Mouse (Mus musculus) megakaryocyte progenitor cell, adult 5-6 weeks (primary cell): ENCODE results near the gene Ism2. TPM values are rescaled to one million over a fixed set of nuclear protein-coding genes. Genes with fewer than 3 reads are reported as not detected.
A peak's percentile ranks its signal among the peaks of the same experiment; 100 is the strongest.

Source experiments
- ATAC-seq: replicated peaks from 2 replicates; pipeline ENCODE4 v1.8.0; 2016; ENCODE audit warnings: mild to moderate bottlenecking, moderate TSS enrichment, inconsistent platforms; ENCODE audit not compliant: poor library complexity
- total RNA-seq, 2 experiments: library from RNA; stranded (forward) in 1 of 2; stranded (reverse) in 1 of 2; fragments of 157-497, 149-512 nt in 1 of 2; fragments of 200-1000 nt in 1 of 2; gene quantifications; 2 replicates each; pipeline versions ENCODE4 v1.2.3 to v1.2.4; 2015 to 2017

The Ism2 gene
- total RNA-seq, 2 experiments from 2014 or later: not detected

- ATAC-seq: no peak
Observed at GRCm38 (mm10) chr12:87238632-87239031, 60.9 kb downstream of the Ism2 start, which contains the start of gene Noxred1. TSS of gene Noxred1 (minus strand) at chr12:87238732.

GRCm38 (mm10) chr12:87236882-87237483, 62.5 kb downstream of the Ism2 start:
- ATAC-seq: peak; percentile 84

- ATAC-seq: no peak; the same call in 1 of the 2 replicates
Observed at GRCm38 (mm10) chr12:87230379-87230895, 69.1 kb downstream of the Ism2 start.

- no peak; the same call in 1 of the 2 replicates for ATAC-seq
Observed at GRCm38 (mm10) chr12:87229633-87230032, 69.9 kb downstream of the Ism2 start.

Other genes starting within 250 kb of the Ism2 start
- gene Ngb, start 197.2 kb downstream of the Ism2 start, total RNA-seq (2015): 0.49 TPM in 1 of 2 replicates, not detected in the other
- 0.51 and 0.75 TPM in 2 replicates for gene Ngb, start 197.2 kb downstream of the Ism2 start, total RNA-seq (2017)
- 30.9 and 31.3 TPM in 2 replicates for gene Gstz1, start 152.5 kb downstream of the Ism2 start, total RNA-seq (2015)
- 26.1 and 27.1 TPM in 2 replicates for gene Gstz1, start 152.5 kb downstream of the Ism2 start, total RNA-seq (2017)
- 6.4 and 7.7 TPM in 2 replicates for gene Pomt2, start 151.7 kb downstream of the Ism2 start, total RNA-seq (2015)
- 10.3 and 10.9 TPM in 2 replicates for gene Pomt2, start 151.7 kb downstream of the Ism2 start, total RNA-seq (2017)
- gene Samd15, start 100.0 kb downstream of the Ism2 start, total RNA-seq (2015): 0.61 and 1.2 TPM in 2 replicates
- 0.47 and 0.75 TPM in 2 replicates for gene Samd15, start 100.0 kb downstream of the Ism2 start, total RNA-seq (2017)
- 5.9 and 7.0 TPM in 2 replicates for gene Tmed8, start 99.3 kb downstream of the Ism2 start, total RNA-seq (2015)
- gene Tmed8, start 99.3 kb downstream of the Ism2 start, total RNA-seq (2017): 6.5 and 7.5 TPM in 2 replicates
- gene Noxred1, start 61.0 kb downstream of the Ism2 start, total RNA-seq (2015): 0.30 TPM in 1 of 2 replicates, not detected in the other
- 0.24 and 0.50 TPM in 2 replicates for gene Noxred1, start 61.0 kb downstream of the Ism2 start, total RNA-seq (2017)
- 40.1 and 42.7 TPM in 2 replicates for gene Vipas39, start 33.4 kb downstream of the Ism2 start, total RNA-seq (2015)
- 24.7 and 29.4 TPM in 2 replicates for gene Vipas39, start 33.4 kb downstream of the Ism2 start, total RNA-seq (2017)
- gene Ahsa1, start 33.2 kb downstream of the Ism2 start, total RNA-seq (2015): 97.9 and 114 TPM in 2 replicates
- 313 and 335 TPM in 2 replicates for gene Ahsa1, start 33.2 kb downstream of the Ism2 start, total RNA-seq (2017)
- 199 and 210 TPM in 2 replicates for gene Sptlc2, start 88.7 kb upstream of the Ism2 start, total RNA-seq (2015)
- gene Sptlc2, start 88.7 kb upstream of the Ism2 start, total RNA-seq (2017): 128 and 138 TPM in 2 replicates
- gene Slirp, start 144.2 kb upstream of the Ism2 start, total RNA-seq (2015): 111 and 120 TPM in 2 replicates
- gene Slirp, start 144.2 kb upstream of the Ism2 start, total RNA-seq (2017): 49.4 and 79.7 TPM in 2 replicates
- 39.7 and 47.1 TPM in 2 replicates for gene Alkbh1, start 144.3 kb upstream of the Ism2 start, total RNA-seq (2015)
- gene Alkbh1, start 144.3 kb upstream of the Ism2 start, total RNA-seq (2017): 57.2 and 82.5 TPM in 2 replicates
- gene Snw1, start 172.6 kb upstream of the Ism2 start, total RNA-seq (2015): 54.8 and 56.1 TPM in 2 replicates
- gene Snw1, start 172.6 kb upstream of the Ism2 start, total RNA-seq (2017): 173 and 192 TPM in 2 replicates
- gene Gm5788, start 195.0 kb upstream of the Ism2 start, total RNA-seq (2015): not detected in 2 replicates
- not detected in 2 replicates for gene Gm5788, start 195.0 kb upstream of the Ism2 start, total RNA-seq (2017)
- gene Gm8300, start 214.6 kb upstream of the Ism2 start, total RNA-seq (2015): not detected in 2 replicates
- gene Gm8300, start 214.6 kb upstream of the Ism2 start, total RNA-seq (2017): not detected in 2 replicates